Mouse (Mus musculus) liver, adult 2 months (tissue): ENCODE data around the gene Ercc8. TPM values are rescaled to one million over a fixed set of nuclear protein-coding genes. Genes with fewer than 3 reads are reported as not detected.

Experiments
- DNase-seq: peaks from one replicate; pipeline ENCODE4 v3.0.0-alpha.2; 2011; ENCODE audit warnings: low read depth, low spot score; ENCODE audit errors: extremely low read depth
- H3K27ac ChIP-seq: fragments of 200-500 bp; replicated peaks from 2 replicates; pipeline ENCODE4 v1.5.1; 2012; ENCODE audit warnings: low read depth, mild to moderate bottlenecking, control low read depth, inconsistent platforms, low read length; ENCODE audit not compliant: insufficient read depth
- H3K27me3 ChIP-seq: fragments of 200-500 bp; 2 replicates; pipeline ENCODE4 v1.6.1; 2012; ENCODE audit warnings: mild to moderate bottlenecking, moderate library complexity, low read length, inconsistent platforms; ENCODE audit not compliant: control insufficient read depth, insufficient read depth
- H3K36me3 ChIP-seq: fragments of 200-500 bp; 2 replicates; pipeline ENCODE4 v1.6.1; 2012; ENCODE audit warnings: low read length, inconsistent platforms; ENCODE audit not compliant: control insufficient read depth, insufficient read depth
- H3K4me1 ChIP-seq: fragments of 200-500 bp; 2 replicates; pipeline ENCODE4 v1.6.1; 2011; ENCODE audit warnings: low read length; ENCODE audit not compliant: control insufficient read depth, insufficient read depth
- H3K4me3 ChIP-seq: fragments of 200-500 bp; 2 replicates; pipeline ENCODE4 v1.5.1; 2011; ENCODE audit warnings: low read depth, mild to moderate bottlenecking, control low read depth, low read length, moderate library complexity; ENCODE audit not compliant: insufficient read depth
- H3K79me2 ChIP-seq: fragments of 200-500 bp; 2 replicates; pipeline ENCODE4 v1.6.1; 2012; ENCODE audit warnings: inconsistent platforms, mild to moderate bottlenecking, low read length, moderate library complexity; ENCODE audit not compliant: control insufficient read depth, insufficient read depth
- H3K9ac ChIP-seq: fragments of 200-500 bp; 2 replicates; pipeline ENCODE4 v1.6.1; 2012; ENCODE audit warnings: low read depth, mild to moderate bottlenecking, control low read depth, inconsistent platforms, low read length
- CTCF ChIP-seq: fragments of 200-500 bp; IDR thresholded peaks from 2 replicates; pipeline ENCODE4 v1.5.1; 2011; ENCODE audit warnings: low read depth, low read length, control low read depth
- POLR2A ChIP-seq: fragments of 200-500 bp; IDR thresholded peaks from 2 replicates; pipeline ENCODE4 v1.6.1; 2011; ENCODE audit warnings: low read length, control low read depth; ENCODE audit not compliant: insufficient read depth; ENCODE audit errors: extremely low read depth
- WGBS: fragments of 180-500 bp; shearing (Covaris S2); methylation state at CpG from one replicate; pipeline ENCODE4 v1.1.7; 2018; 5-methylcytosine and 5-hydroxymethylcytosine counted together
- polyA plus RNA-seq: library from polyadenylated mRNA; depleted of rRNA; stranded (reverse); fragments of >200 nt; gene quantifications from 2 replicates; pipeline ENCODE4 v1.2.3, GENCODE M21; 2012
- total RNA-seq: library from RNA; depleted of rRNA; stranded (reverse); fragments of >200 nt; gene quantifications from 2 replicates; pipeline ENCODE4 v1.2.3, GENCODE M21; 2014

Gene Ercc8
- total and polyA plus RNA-seq, 2 experiments, result 3.7 to 3.9 TPM

DNA sequence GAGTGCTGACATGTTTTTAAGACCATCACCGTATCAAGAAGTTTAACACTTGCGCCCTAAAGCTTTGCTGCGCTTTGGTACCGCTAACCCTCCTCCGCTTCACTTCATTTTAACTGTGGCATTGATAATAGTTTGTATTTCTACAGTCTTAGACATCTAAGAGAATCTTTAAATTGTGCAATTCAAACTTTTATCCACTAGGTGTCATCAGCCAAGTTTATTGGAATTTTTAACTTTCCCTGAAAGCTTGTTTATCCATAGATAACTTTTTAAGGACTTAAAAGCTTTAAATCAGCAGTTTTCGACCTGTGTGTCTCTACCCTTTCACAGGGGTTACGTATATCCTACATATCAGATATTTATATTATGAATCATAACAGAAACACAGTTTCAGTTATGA, 1.4 kb downstream of the Ercc8 start:
- peak; percentile 23; the same call in 1 of the 2 replicates for TF ChIP-seq CTCF
- TF ChIP-seq POLR2A, result no peak
- H3K4me3 ChIP-seq, result no peak overlapping the region
- peaks cover 2% of the 10 kb centered on the region for H3K4me1 ChIP-seq
- peak; percentile 34 for DNase-seq
- no peaks in the 10 kb centered on the region; the same call in 1 of the 2 replicates for H3K79me2 ChIP-seq
- no peak overlapping the region for H3K27ac ChIP-seq
- H3K36me3 ChIP-seq, result peaks cover 2% of the 10 kb centered on the region; the same call in 1 of the 2 replicates
- WGBS, result 51% methylated on average over 7 of the region's 7 CpGs
- H3K9ac ChIP-seq, result no peak overlapping the region
- H3K27me3 ChIP-seq, result no peaks in the 10 kb centered on the region

DNA sequence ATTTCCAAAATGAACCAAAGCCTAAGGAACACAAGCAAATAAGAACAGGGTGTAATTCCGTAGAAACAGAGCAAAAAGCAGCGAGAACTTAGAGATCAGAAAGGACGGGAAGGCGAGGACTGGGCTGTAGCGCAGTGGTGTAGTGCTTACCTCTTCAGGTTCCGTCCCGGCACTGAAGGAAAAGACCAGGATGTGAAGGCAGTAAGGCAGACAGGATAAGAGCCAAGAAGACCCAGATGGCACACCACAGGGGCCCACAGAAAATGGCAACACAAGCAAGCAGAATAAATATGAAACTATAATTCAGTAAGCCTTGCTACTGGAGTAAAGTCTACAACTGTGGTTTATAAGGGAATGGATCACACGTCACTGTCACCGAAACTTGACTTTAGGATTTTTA, 5.4 kb downstream of the Ercc8 start:
- H3K9ac ChIP-seq, result no peak overlapping the region
- TF ChIP-seq POLR2A (no peak), CTCF (no peak)
- 97% methylated on average over 9 of the region's 9 CpGs for WGBS
- H3K27ac ChIP-seq, result no peak overlapping the region
- no peak overlapping the region for H3K4me3 ChIP-seq
- no peak for DNase-seq
- peaks cover 2% of the 10 kb centered on the region for H3K4me1 ChIP-seq
- no peaks in the 10 kb centered on the region for H3K27me3 ChIP-seq
- H3K79me2 ChIP-seq, result no peaks in the 10 kb centered on the region
- peaks cover 2% of the 10 kb centered on the region; the same call in 1 of the 2 replicates for H3K36me3 ChIP-seq

DNA sequence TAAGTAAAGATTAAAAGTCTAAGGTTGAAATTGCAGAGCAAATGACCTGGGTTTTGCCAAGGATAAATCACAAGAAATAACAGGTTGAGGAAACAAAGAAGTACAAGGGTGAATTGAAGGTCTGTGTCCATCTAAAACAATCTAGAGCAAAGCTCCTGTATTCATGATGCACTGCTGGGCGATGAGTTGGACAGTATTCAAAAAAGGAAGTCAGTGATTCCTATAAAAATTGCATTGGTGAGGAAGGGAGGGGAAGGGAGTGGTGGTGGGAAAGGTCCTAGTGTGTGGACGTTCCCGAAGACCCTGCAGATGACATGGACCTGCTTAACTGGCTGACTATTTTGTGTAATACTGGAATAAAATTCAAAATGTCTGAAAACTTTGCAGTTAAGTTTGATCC, 6.1 kb downstream of the Ercc8 start:
- Histone ChIP-seq H3K4me1 (peaks cover 2% of the 10 kb centered on the region), H3K27me3 (no peaks in the 10 kb centered on the region), H3K9ac (no peak overlapping the region), H3K4me3 (no peak overlapping the region), H3K36me3 (peaks cover 6% of the 10 kb centered on the region), H3K27ac (no peak overlapping the region), H3K79me2 (no peaks in the 10 kb centered on the region)
- no peak for DNase-seq
- TF ChIP-seq CTCF, result no peak
- no peak for TF ChIP-seq POLR2A
- 89% methylated on average over 3 of the region's 3 CpGs for WGBS

DNA sequence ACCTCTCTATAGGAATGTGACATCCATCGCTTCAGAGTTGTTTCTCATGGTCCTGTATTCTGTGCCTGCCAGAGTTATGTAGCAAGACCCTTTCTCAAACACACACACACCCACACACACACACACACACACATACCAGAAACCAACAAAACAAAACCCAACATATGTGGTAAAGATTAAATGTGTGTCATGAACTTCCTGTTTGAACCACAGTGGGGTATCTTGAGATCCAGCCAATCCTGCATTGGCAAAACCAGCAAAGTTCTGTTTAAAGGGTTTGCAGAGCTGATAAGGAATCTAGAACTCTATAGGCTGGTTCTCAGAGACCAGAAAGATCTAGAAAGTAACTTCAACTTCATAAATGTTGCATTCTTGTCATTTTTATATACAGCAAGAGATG, 11.5 kb downstream of the Ercc8 start:
- DNase-seq, result no peak
- H3K4me3 ChIP-seq, result no peak overlapping the region
- no peaks in the 10 kb centered on the region for H3K79me2 ChIP-seq
- no peak overlapping the region for H3K9ac ChIP-seq
- WGBS, result 97% methylated on average over 1 of the region's 1 CpGs
- no peak for TF ChIP-seq POLR2A
- no peak for TF ChIP-seq CTCF
- no peaks in the 10 kb centered on the region for H3K27me3 ChIP-seq
- H3K4me1 ChIP-seq, result no peaks in the 10 kb centered on the region
- peaks cover 25% of the 10 kb centered on the region for H3K36me3 ChIP-seq
- no peak overlapping the region for H3K27ac ChIP-seq

DNA sequence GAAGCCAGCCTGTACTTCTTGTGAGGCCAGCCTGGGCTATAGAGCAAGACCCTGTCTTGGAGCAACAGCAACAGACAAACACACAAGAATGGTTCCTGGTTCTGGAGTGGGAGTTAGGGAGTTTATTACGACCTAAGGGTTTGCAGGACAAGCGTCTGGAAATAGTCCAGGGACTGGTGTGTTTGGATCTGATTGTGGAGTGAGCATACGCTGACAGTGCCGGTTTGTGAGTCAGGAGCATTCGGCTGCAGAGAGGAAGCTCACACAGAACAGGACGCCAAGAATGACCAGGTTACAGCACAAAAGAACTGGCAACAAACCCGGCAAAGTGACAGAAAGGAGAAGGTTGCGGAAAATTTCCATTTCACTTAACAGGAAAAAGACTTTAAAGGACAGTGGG, 12.0 kb downstream of the Ercc8 start:
- Histone ChIP-seq H3K9ac (no peak overlapping the region), H3K4me3 (no peak overlapping the region), H3K4me1 (no peaks in the 10 kb centered on the region), H3K27me3 (no peaks in the 10 kb centered on the region), H3K79me2 (no peaks in the 10 kb centered on the region), H3K36me3 (peaks cover 28% of the 10 kb centered on the region), H3K27ac (no peak overlapping the region)
- DNase-seq, result no peak
- WGBS, result 85% methylated on average over 8 of the region's 8 CpGs
- TF ChIP-seq CTCF, result no peak

DNA sequence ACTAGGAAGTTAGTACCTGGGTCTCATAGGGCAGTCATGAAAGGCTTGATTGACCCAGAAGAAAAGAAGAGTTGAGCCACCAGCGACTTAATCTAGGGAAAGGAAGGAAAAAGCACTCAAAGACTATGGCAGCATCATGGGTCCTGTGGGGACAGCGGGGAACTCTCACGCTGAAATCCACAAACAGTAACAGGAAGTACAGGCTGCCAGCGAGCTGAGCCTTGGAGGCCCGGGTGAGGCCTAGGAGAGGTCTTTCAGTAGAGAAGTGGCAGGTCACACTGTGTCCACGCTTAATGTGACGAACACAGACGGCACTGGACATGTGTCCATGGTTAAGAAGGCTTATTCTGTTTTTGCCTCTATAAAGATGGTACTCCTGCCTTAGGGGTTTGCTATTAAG, 21.1 kb downstream of the Ercc8 start:
- Histone ChIP-seq H3K9ac (no peak overlapping the region), H3K27ac (no peak overlapping the region), H3K4me3 (no peak overlapping the region), H3K4me1 (no peaks in the 10 kb centered on the region), H3K36me3 (peaks cover 39% of the 10 kb centered on the region), H3K79me2 (no peaks in the 10 kb centered on the region), H3K27me3 (no peaks in the 10 kb centered on the region)
- TF ChIP-seq POLR2A (no peak), CTCF (no peak)
- no peak for DNase-seq
- 85% methylated on average over 8 of the region's 8 CpGs for WGBS
